Mouse (Mus musculus) G1E (cell line): ENCODE data around the gene Olfr272.

ENCODE experiments used
- CTCF ChIP-seq: IDR thresholded peaks from 2 replicates; pipeline ENCODE4 v1.5.1; 2012; ENCODE audit warnings: low read depth, low read length, inconsistent platforms, mixed read lengths
- GATA1 ChIP-seq: IDR thresholded peaks from 2 replicates; pipeline ENCODE4 v1.6.1; 2012; ENCODE audit warnings: borderline replicate concordance, low read length, inconsistent platforms, mixed read lengths
- GATA2 ChIP-seq: IDR thresholded peaks from 2 replicates; pipeline ENCODE4 v1.6.1; 2012; ENCODE audit warnings: low read depth, low read length, inconsistent platforms, borderline replicate concordance
- POLR2AphosphoS5 ChIP-seq: IDR thresholded peaks from 2 replicates; pipeline ENCODE4 v1.6.1; 2012; ENCODE audit warnings: low read depth, low read length, inconsistent platforms; ENCODE audit not compliant: insufficient replicate concordance
- TAL1 ChIP-seq: conservative IDR thresholded peaks from 2 replicates; pipeline ENCODE4 v1.6.1; 2012; ENCODE audit warnings: low read depth, low read length, inconsistent platforms, mixed read lengths

DNA sequence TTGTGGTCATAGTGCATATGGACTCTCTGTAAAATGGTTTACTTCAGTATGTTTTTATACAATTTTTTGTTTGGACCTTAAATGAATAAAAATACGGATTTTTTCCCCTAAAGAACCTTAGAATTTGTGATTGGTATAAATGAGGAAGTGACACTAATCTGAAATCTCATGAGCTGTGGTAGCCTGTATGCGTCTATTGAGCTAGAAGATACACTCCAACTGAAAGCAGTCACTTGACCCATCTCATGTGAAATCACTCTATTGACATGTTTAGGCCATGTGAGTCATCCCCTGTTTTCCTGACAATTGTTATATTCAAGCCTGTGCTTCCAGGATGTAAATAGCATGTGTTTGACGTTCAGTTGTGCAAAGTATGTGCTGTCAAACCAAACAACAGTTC, 9.4 kb downstream of the Olfr272 start:
- TF ChIP-seq CTCF (no peak), POLR2AphosphoS5 (no peak), TAL1 (no peak), GATA1 (no peak), GATA2 (no peak)
